Mouse (Mus musculus) CH12.LX (cell line): ENCODE data around the gene Kcnj6.

Experiments
- BHLHE40 ChIP-seq: IDR thresholded peaks from 2 replicates; pipeline ENCODE4 v1.6.1; 2011; ENCODE audit warnings: mild to moderate bottlenecking, low read depth, low read length, improper control_type of control experiment
- CTCF ChIP-seq, 2 experiments: IDR thresholded peaks in 1 of 2; conservative IDR thresholded peaks in 1 of 2; 2 replicates each; pipeline ENCODE4 v1.5.1; 2011 to 2012; ENCODE audit warnings: low read depth in 2 of 2, low read length in 2 of 2, improper control_type of control experiment in 1 of 2, inconsistent platforms in 1 of 2, mild to moderate bottlenecking in 1 of 2, moderate library complexity in 1 of 2
- ELF1 ChIP-seq: IDR thresholded peaks from 2 replicates; pipeline ENCODE4 v1.6.1; 2014; ENCODE audit warnings: low read depth, mild to moderate bottlenecking, inconsistent platforms, low read length, improper control_type of control experiment
- EP300 ChIP-seq: IDR thresholded peaks from 2 replicates; pipeline ENCODE4 v1.6.1; 2011; ENCODE audit warnings: low read length, improper control_type of control experiment
- MAFK ChIP-seq: IDR thresholded peaks from 2 replicates; pipeline ENCODE4 v1.6.1; 2011; ENCODE audit warnings: low read length, improper control_type of control experiment; ENCODE audit not compliant: insufficient replicate concordance
- MEF2A ChIP-seq: IDR thresholded peaks from 2 replicates; pipeline ENCODE4 v1.6.1; 2014; ENCODE audit warnings: low read depth, mild to moderate bottlenecking, inconsistent platforms, low read length, improper control_type of control experiment, borderline replicate concordance
- PAX5 ChIP-seq: IDR thresholded peaks from 2 replicates; pipeline ENCODE4 v1.6.1; 2012; ENCODE audit warnings: low read length, inconsistent platforms, mixed read lengths
- POLR2A ChIP-seq: IDR thresholded peaks from 2 replicates; pipeline ENCODE4 v1.6.1; 2011; ENCODE audit warnings: low read depth, mild to moderate bottlenecking, improper control_type of control experiment, low read length
- POLR2AphosphoS2 ChIP-seq: IDR thresholded peaks from 2 replicates; pipeline ENCODE4 v1.6.1; 2011; ENCODE audit warnings: low read depth, low read length, improper control_type of control experiment
- RCOR1 ChIP-seq: conservative IDR thresholded peaks from 2 replicates; pipeline ENCODE4 v1.6.1; 2012; ENCODE audit warnings: low read depth, mild to moderate bottlenecking, inconsistent platforms, low read length, improper control_type of control experiment
- SIN3A ChIP-seq: IDR thresholded peaks from 2 replicates; pipeline ENCODE4 v1.6.1; 2012; ENCODE audit warnings: low read length, improper control_type of control experiment, inconsistent platforms
- TBP ChIP-seq: conservative IDR thresholded peaks from 2 replicates; pipeline ENCODE4 v1.6.1; 2011; ENCODE audit warnings: low read depth, low read length, improper control_type of control experiment
- USF1 ChIP-seq: IDR thresholded peaks from 2 replicates; pipeline ENCODE4 v1.6.1; 2014; ENCODE audit warnings: low read depth, mild to moderate bottlenecking, inconsistent platforms, low read length, improper control_type of control experiment
- USF2 ChIP-seq: conservative IDR thresholded peaks from 2 replicates; pipeline ENCODE4 v1.6.1; 2011; ENCODE audit warnings: low read depth, low read length, improper control_type of control experiment

DNA sequence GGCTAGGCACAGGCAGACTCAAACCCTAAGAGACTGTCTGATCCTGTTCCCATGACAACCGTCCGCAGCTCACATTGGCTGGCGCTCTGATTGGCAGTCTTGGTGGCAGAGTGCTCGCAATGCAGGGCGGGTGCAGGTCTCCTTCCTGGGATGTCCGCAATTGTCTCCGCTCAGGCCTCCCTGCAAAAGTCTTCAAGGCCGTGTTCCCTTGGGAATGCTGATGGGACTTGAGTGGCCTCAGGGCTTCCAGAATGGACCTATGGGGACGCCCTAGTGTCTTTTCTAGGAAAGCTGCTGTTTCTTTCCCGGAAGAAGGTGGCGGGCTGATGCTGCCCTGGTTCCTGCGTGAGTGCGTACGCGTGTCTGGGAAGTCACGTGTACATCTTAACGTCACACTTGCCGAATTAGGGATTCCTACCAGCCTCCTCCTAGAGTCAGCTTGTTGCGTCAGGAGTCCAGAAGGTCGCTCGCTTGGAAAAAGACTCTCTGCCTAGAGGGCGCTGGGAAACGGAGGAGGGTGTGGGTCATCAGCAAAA, 273.4 kb downstream of the Kcnj6 start:
- TF ChIP-seq BHLHE40 (peak; percentile 97), CTCF (conservative IDR thresholded peaks at IDR 0.05 in 1 of 2, IDR thresholded peaks at IDR 0.05 in 1 of 2; ENCODE audit: low read depth in 2 of 2, low read length in 2 of 2) (peak in 1 of 2 experiments; percentile 23; a peak in 1 of 4 replicates), MEF2A (0 out of 2 replicates have a peak, but pooled peaks have one; percentile 37), RCOR1 (peak; percentile 73; the same call in 1 of the 2 replicates), POLR2AphosphoS2 (no peak), ELF1 (peak; percentile 86), PAX5 (no peak), EP300 (no peak), POLR2A (peak; percentile 61), MAFK (peak; percentile 27; the same call in 1 of the 2 replicates), USF1 (peak; percentile 83), SIN3A (peak; percentile 55; the same call in 1 of the 2 replicates), USF2 (peak; percentile 76), TBP (no peak)
